Mouse (Mus musculus): ENCODE measurements at regions not wholly inside any gene's neighbourhood (a gene's known extent, or its start where the extent isn't known, plus 50 kb on each side); places are given as distances from the start of the nearest gene placed in this dataset.

DNA sequence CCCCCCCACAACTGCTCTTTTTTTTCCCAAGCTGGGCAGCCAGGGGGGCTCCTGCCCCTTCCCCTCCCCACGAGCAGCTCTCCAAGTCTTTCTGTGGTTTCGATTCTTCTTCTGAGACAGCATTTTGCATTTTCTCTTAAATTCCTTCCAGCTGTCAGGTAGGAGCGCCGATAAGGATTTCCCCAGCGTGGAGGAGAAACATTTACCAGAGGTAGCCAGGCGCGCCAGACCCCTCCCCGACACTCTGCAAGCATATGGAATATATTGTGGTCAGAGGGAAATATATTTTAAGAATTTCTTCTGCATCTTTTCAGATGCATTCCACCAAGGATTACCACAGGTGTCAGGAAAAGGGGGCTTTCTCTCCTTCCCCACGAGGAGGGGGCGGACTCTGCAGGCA lies 111.9 kb downstream of the Tbx5 start:
- no peaks in the 10 kb centered on the region for H3K4me1 ChIP-seq (replicated peaks)
- no peaks in the 10 kb centered on the region for H3K9me3 ChIP-seq
- no peak for ATAC-seq
- 72% methylated on average over 10 of the region's 10 CpGs for WGBS
- no peaks in the 10 kb centered on the region for H3K36me3 ChIP-seq
- H3K27ac ChIP-seq = no peak overlapping the region
- H3K27me3 ChIP-seq = no peaks in the 10 kb centered on the region
- no peak overlapping the region for H3K4me2 ChIP-seq (replicated peaks)
- H3K9ac ChIP-seq (replicated peaks) = no peak overlapping the region
- no peak overlapping the region for H3K4me3 ChIP-seq (replicated peaks)

DNA sequence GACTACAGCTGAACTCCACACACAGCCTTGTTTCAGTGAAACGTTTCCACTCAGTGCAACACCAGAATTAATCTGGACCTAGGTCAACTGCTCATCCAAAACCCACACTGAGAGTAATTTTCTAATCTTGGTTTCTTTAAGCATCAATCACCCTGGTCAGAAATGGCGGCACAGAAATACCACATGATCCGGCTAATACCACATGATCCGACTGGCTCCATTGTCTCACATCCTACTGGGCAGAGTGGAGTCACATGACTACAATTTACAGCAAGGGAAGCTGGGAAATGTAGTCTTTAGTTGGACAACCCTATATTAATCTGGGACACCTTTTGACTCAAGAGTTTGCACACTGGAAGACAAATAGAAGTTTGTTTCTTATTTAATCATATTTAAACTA lies 115.9 kb downstream of the Tbx5 start:
- Histone ChIP-seq H3K9me3 (no peaks in the 10 kb centered on the region), H3K27me3 (no peaks in the 10 kb centered on the region), H3K27ac (no peak overlapping the region), H3K4me1 (replicated peaks) (no peaks in the 10 kb centered on the region), H3K36me3 (no peaks in the 10 kb centered on the region), H3K9ac (replicated peaks) (no peak overlapping the region), H3K4me3 (replicated peaks) (no peak overlapping the region), H3K4me2 (replicated peaks) (no peak overlapping the region)
- ATAC-seq = 0 out of 2 replicates have a peak, but pooled peaks have one; percentile 55
- 71% methylated on average over 4 of the region's 4 CpGs for WGBS

GRCm38 (mm10) chr5:119952085-119952484 lies 119.6 kb downstream of the Tbx5 start:
- no peak for ATAC-seq
- Histone ChIP-seq H3K36me3 (no peaks in the 10 kb centered on the region), H3K4me1 (replicated peaks) (no peaks in the 10 kb centered on the region), H3K4me2 (replicated peaks) (no peak overlapping the region), H3K27ac (no peak overlapping the region), H3K4me3 (replicated peaks) (no peak overlapping the region), H3K9ac (replicated peaks) (no peak overlapping the region), H3K9me3 (no peaks in the 10 kb centered on the region), H3K27me3 (no peaks in the 10 kb centered on the region)
- WGBS = 74% methylated on average over 2 of the region's 2 CpGs

- Histone ChIP-seq H3K4me2 (replicated peaks) (no peak overlapping the region), H3K9ac (replicated peaks) (no peak overlapping the region), H3K36me3 (no peaks in the 10 kb centered on the region), H3K27ac (no peak overlapping the region), H3K4me1 (replicated peaks) (no peaks in the 10 kb centered on the region), H3K4me3 (replicated peaks) (no peak overlapping the region), H3K27me3 (no peaks in the 10 kb centered on the region), H3K9me3 (no peaks in the 10 kb centered on the region)
- ATAC-seq = no peak
- WGBS = 92% methylated on average over 5 of the region's 5 CpGs
Observed at GRCm38 (mm10) chr5:119953189-119953588, 120.7 kb downstream of the Tbx5 start.

- Histone ChIP-seq H3K4me1 (replicated peaks) (peaks cover 3% of the 10 kb centered on the region; the same call in 1 of the 2 replicates), H3K4me3 (replicated peaks) (no peak overlapping the region), H3K9ac (replicated peaks) (no peak overlapping the region), H3K27me3 (no peaks in the 10 kb centered on the region), H3K27ac (no peak overlapping the region), H3K36me3 (no peaks in the 10 kb centered on the region), H3K4me2 (replicated peaks) (no peak overlapping the region), H3K9me3 (no peaks in the 10 kb centered on the region)
- 65% methylated on average over 14 of the region's 14 CpGs for WGBS
- ATAC-seq = no peak
Observed at GRCm38 (mm10) chr5:119953811-119954566, 121.5 kb downstream of the Tbx5 start.

- no peaks in the 10 kb centered on the region for H3K9me3 ChIP-seq
- ATAC-seq = no peak
- H3K27ac ChIP-seq = no peak overlapping the region
- 30% methylated on average over 14 of the region's 14 CpGs for WGBS
- H3K27me3 ChIP-seq = no peaks in the 10 kb centered on the region
- H3K36me3 ChIP-seq = no peaks in the 10 kb centered on the region
- no peak overlapping the region for H3K4me3 ChIP-seq (replicated peaks)
- peaks cover 6% of the 10 kb centered on the region; the same call in 1 of the 2 replicates for H3K4me1 ChIP-seq (replicated peaks)
- 0 out of 2 replicates have a peak overlapping the region, but pooled peaks have one; percentile 17 for H3K4me2 ChIP-seq (replicated peaks)
- no peak overlapping the region for H3K9ac ChIP-seq (replicated peaks)
Observed at GRCm38 (mm10) chr5:119958942-119959341, 126.5 kb downstream of the Tbx5 start.

GRCm38 (mm10) chr5:119964751-119965150 lies 132.3 kb downstream of the Tbx5 start:
- Histone ChIP-seq H3K4me1 (replicated peaks) (no peaks in the 10 kb centered on the region), H3K4me2 (replicated peaks) (no peak overlapping the region), H3K4me3 (replicated peaks) (no peak overlapping the region), H3K36me3 (no peaks in the 10 kb centered on the region), H3K27ac (no peak overlapping the region), H3K9me3 (no peaks in the 10 kb centered on the region), H3K27me3 (no peaks in the 10 kb centered on the region), H3K9ac (replicated peaks) (no peak overlapping the region)
- ATAC-seq = no peak
- 80% methylated on average over 3 of the region's 3 CpGs for WGBS

DNA sequence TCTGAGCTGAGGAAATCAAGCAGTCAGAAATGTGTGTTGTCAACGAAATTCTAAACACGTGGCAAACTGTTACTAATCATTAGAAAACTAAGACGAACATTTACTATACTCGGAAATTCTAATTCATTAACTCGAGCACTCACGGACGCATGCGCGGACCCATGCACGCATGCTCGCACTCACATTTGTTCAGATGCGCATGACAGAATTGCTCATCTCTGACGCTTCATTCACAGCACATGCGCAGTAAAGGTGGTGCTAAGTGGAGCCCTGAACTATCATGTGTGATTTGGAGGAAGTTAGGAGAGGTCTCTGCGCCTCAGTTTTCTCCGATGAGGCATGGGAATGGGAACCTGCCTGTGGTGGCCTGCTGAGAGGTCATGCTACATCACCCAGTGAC lies 138.8 kb downstream of the Tbx5 start:
- Histone ChIP-seq H3K9me3 (no peaks in the 10 kb centered on the region), H3K27me3 (no peaks in the 10 kb centered on the region), H3K36me3 (no peaks in the 10 kb centered on the region), H3K9ac (replicated peaks) (no peak overlapping the region), H3K27ac (no peak overlapping the region), H3K4me1 (replicated peaks) (peaks cover 10% of the 10 kb centered on the region; the same call in 1 of the 2 replicates), H3K4me2 (replicated peaks) (no peak overlapping the region), H3K4me3 (replicated peaks) (no peak overlapping the region)
- 77% methylated on average over 16 of the region's 16 CpGs for WGBS
- no peak for ATAC-seq

GRCm38 (mm10) chr5:119972802-119973437 lies 140.5 kb downstream of the Tbx5 start:
- Histone ChIP-seq H3K27me3 (no peaks in the 10 kb centered on the region), H3K9ac (replicated peaks) (no peak overlapping the region), H3K36me3 (no peaks in the 10 kb centered on the region), H3K27ac (no peak overlapping the region), H3K4me3 (replicated peaks) (no peak overlapping the region), H3K4me1 (replicated peaks) (peaks cover 10% of the 10 kb centered on the region; the same call in 1 of the 2 replicates), H3K9me3 (no peaks in the 10 kb centered on the region), H3K4me2 (replicated peaks) (0 out of 2 replicates have a peak overlapping the region, but pooled peaks have one; percentile 6)
- peak; percentile 91 for ATAC-seq
- 56% methylated on average over 24 of the region's 24 CpGs for WGBS

GRCm38 (mm10) chr5:119978096-119978715 lies 138.1 kb upstream of the Rbm19 start:
- no peaks in the 10 kb centered on the region for H3K27me3 ChIP-seq
- no peak overlapping the region for H3K4me3 ChIP-seq (replicated peaks)
- no peaks in the 10 kb centered on the region for H3K9me3 ChIP-seq
- H3K27ac ChIP-seq = no peak overlapping the region
- H3K36me3 ChIP-seq = no peaks in the 10 kb centered on the region
- peaks cover 5% of the 10 kb centered on the region for H3K4me1 ChIP-seq (replicated peaks)
- no peak overlapping the region for H3K4me2 ChIP-seq (replicated peaks)
- no peak for ATAC-seq
- no peak overlapping the region for H3K9ac ChIP-seq (replicated peaks)
- WGBS = 35% methylated on average over 10 of the region's 10 CpGs

GRCm38 (mm10) chr5:119981111-119981807 lies 135.0 kb upstream of the Rbm19 start:
- H3K4me2 ChIP-seq (replicated peaks) = no peak overlapping the region
- WGBS = 75% methylated on average over 17 of the region's 18 CpGs
- H3K4me1 ChIP-seq (replicated peaks) = no peaks in the 10 kb centered on the region; the same call in 1 of the 2 replicates
- H3K27me3 ChIP-seq = no peaks in the 10 kb centered on the region
- no peaks in the 10 kb centered on the region for H3K9me3 ChIP-seq
- no peak overlapping the region for H3K4me3 ChIP-seq (replicated peaks)
- peak; percentile 24; the same call in 1 of the 2 replicates for ATAC-seq
- H3K36me3 ChIP-seq = no peaks in the 10 kb centered on the region
- no peak overlapping the region for H3K27ac ChIP-seq
- no peak overlapping the region for H3K9ac ChIP-seq (replicated peaks)

DNA sequence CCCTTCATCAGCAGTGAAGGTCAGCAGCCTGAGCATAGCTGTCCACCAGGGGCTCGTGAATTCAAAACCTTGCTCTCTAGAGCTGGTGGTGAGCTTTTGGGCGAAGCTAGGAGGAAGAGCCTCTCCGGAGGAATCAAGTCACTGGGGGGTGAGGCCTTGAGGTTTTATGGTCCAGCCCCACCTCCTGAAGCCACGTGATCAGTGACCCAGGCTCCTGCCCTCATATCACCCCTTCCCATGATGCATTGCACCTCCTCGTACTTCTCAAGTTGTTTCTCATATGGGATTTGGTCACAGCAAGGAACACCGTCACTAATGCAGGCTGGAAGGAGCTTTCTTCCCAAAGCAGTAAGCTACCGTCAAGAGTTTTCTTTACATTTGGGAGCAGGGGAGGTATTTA lies 132.1 kb upstream of the Rbm19 start:
- H3K4me1 ChIP-seq (replicated peaks) = peaks cover 3% of the 10 kb centered on the region; the same call in 1 of the 2 replicates
- no peaks in the 10 kb centered on the region for H3K36me3 ChIP-seq
- H3K27ac ChIP-seq = no peak overlapping the region
- no peaks in the 10 kb centered on the region for H3K9me3 ChIP-seq
- ATAC-seq = no peak
- H3K27me3 ChIP-seq = no peaks in the 10 kb centered on the region
- no peak overlapping the region for H3K4me3 ChIP-seq (replicated peaks)
- no peak overlapping the region for H3K9ac ChIP-seq (replicated peaks)
- no peak overlapping the region for H3K4me2 ChIP-seq (replicated peaks)
- WGBS = 82% methylated on average over 7 of the region's 7 CpGs

Measured in midbrain, embryonic 13.5 days (tissue).